Mouse (Mus musculus) ovary, postnatal 14 days (tissue): ENCODE data around the gene Slc39a3.
"Not testable (repeated sequence)": the region's sequence is repeated elsewhere in the genome, so short reads cannot be mapped to it uniquely, and the experiment has no call there.

Experiments used
- DNase-seq: peaks from one replicate; pipeline ENCODE4 v3.0.0; 2022; ENCODE audit warnings: low spot score

Gene Slc39a3

DNA sequence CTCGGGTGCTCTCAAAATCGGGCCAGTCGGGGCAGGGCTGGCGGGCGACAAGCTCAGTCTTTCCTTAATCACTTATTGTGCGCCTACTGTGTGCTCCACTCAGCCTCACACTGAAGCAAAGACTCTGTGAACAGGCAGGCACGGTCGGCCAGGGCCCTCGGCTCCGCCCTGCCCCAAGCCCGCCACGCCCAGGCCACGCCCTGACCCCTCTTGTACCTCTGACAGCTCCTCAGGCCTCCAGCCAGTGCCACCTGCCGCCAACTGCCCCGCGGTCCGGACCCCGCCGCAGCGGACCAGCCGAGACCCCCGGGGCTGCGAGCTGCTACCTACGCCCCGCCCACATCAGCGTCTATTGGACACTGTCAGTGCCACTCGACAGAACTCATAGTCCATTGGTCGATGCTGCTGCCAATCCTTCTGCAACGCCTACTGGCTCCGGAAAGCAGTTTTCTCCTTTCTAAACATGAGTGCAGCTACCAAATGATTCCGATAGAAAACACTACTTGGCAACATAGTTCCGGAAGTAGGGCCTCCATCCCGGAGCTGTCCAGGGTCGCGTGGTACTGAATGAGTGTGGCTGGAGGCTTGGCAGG is at the start of gene Slc39a3:
Slc39a3 (minus strand) TSS at position 439 of the 593 bp plus-strand sequence.
- peak; percentile 100 for DNase-seq

DNA sequence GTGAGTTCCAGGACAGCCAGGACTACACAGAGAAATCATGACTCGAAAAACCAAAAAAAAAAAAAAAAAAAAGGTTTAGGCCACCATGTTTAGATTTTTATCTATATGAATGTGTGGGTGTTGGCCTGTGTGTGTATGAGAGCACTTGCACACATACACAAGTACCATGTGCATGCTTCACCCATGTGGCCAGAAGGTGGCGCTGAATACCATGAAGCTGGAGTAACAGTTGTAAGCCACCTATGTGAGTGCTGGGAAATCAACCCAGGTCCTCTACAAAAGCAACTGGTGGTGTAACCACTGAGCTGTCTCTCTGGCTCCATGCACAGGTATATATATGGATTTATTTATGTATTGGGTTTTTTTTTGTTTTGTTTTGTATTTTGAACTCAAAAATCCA is 49.8 kb upstream of the Slc39a3 start:
- DNase-seq, result no peak

DNA sequence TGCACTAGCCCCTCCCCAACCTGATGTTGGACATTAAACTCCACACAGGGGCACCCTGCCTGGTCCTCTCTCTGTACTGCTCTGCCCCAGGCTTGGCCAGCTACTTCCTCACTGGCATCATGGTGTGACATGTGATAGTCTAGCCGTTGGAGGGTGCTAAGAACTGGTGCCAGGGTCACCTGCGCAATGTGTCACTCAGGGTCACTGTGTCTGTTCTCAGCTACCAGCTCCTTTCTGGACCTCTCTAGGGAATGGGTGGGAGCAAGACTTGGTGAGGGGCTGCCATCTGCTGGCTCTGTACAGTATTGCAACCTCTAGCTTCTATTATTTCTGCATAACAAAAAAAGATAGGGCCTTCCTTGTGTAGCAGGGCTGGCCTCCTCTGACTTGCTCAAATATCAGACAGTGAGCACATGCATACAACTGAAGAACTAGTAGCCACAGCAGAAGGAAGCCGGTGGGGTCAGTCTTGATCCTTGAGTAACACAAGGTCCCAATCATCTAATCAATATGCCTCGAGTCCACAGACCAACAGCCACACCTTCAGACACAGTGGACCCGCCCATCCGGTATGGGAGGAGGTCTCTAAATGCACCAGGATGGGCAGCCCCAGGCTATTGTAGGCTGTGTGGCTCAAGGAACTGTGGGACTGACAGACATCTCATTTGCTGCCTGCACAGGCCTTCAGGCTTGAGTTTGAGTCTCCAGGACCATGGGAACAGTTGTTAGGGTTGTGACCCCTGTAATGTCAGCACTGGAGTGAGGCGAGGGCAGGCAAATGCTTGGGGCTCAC is 45.1 kb upstream of the Slc39a3 start:
- DNase-seq, result peak; percentile 71

DNA sequence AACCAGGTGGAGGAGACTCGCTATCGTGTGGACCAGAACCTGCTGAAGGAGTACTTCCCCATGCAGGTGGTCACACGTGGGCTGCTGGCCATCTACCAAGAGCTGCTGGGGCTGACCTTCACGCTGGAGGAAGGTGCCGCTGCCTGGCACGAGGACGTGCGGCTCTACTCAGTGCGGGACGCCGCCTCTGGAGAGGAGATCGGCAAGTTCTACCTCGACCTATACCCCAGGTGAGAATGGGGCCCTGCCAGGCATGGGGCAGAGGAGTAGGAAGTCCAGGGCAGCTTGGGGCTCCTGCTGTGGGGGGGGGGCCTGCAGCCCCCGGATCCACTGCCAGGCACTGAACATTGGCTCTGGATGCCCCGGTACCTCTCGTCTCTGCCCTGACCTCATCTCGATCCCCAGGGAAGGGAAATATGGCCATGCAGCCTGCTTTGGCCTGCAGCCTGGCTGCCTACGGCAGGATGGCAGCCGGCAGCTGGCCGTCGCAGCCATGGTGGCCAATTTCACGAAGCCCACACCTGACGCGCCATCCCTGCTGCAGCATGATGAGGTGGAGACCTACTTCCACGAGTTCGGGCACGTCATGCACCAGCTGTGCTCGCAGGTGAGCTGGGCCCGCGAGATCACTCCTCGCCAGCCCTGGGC is 42.9 kb upstream of the Slc39a3 start:
- DNase-seq, result no peak

DNA sequence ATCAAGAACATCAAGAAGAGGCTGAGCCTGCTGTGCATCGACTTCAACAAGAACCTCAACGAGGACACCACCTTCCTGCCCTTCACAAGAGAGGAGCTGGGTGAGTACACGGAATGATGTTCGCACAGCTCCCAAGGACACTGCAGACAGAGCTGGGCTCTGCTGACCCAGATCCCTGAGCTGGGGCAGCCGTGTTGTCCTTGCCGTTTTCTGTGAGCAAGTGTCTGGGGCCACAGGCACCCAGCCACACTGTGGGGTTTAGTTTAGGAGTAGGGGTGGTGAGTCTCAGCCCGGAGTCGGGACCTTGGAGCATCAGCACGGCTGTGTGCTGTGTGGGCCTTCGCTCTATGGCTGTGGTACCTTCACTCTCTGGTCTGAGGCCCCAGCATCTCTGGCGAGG is 40.7 kb upstream of the Slc39a3 start:
- no peak for DNase-seq

DNA sequence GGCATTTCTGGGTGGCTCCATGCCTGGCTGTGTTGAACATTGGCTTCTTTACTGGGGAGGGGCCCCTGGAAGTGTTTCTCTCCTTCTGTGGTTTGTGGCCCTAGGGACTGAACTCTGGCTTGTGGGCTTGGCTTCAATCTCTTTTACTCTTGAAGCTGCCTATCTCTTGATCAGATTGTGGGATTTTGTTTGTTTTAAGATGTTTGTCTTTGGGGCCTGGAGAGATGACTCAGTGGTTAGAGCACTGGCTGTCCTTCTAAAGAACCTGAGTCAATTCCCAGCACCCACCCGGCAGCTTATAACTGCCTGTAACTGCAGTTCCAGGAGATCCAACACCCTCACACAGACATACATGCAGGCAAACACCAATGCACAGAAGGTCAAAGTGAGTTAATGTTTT is 39.1 kb upstream of the Slc39a3 start:
- no peak for DNase-seq

DNA sequence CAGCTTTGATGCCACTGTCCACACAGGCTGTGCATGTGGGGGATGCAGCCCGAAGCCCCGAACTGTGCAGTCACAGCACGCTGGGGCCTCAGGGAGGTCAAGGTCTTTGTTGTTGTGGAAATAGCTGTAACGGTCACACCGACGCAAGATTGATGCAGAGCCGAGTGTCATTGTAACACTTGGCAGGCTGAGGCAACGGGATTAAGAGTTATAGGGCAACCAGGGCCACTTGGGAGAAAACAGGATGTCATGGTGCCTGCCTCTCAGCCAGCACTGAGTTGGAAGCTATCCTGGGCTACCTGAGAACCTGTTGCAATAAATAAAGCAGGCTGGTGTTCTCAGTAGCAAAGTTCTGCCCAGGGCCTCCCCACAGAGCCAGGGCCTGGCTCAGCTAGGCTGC is 38.5 kb upstream of the Slc39a3 start:
- no peak for DNase-seq

DNA sequence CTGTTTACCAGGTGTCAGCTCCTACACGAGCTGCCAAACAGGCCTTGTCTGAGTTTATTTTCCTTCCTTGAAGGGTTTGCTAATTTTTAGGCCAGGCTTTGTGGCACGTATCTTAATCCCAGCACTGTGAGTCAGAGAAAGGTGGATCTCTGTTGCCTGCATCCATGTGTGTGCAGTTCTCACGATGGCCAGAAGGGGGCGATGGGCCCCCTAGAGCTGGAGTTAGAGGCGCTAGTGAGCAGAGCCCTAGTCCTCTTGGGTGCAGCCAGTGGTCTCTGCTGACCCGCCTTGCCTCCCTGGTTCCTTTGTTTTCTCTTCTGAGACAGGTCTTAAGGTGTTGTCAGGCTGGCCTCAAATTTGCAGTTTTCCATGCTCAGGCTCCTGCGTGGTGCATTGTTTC is 36.2 kb upstream of the Slc39a3 start:
- DNase-seq, result no peak

DNA sequence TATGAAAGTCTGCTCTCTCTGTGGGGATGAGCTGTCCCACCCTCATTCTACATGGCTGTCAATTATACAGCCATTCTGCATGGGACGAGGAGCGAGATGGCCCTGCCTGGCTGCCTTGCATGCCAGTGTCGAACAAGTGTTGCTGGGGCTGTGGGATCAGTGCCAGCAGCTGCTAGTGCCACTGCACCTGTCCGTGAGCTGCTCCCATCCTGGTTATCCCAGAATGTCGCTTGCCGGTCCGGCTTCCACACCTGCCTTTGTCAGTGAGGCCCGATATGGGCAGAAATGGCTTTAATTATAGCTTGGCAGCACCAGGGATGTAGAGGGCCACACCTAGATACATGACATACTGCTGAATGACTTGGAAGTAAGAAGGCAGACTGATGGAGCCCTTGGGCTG is 35.1 kb upstream of the Slc39a3 start:
- no peak for DNase-seq

DNA sequence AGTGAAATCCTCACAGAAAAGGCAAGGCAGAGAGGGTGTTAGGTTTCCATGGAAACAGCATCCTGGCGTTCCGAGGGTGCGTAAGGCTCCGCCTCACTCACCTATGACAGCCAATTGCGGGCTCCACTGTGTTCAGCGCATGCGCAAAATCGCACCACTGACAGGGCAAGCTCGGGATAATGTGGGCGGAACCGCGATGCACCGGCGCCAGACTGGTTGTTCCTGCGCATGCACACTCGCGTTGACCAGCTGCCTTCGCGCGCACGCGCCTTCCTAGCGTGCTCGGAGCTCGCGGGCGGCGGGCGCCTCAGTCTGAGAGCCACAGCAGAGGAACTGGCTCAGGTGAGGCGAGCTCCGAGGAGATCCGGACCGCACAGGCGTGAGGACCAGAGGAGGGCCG is 32.6 kb upstream of the Slc39a3 start, which contains the start of gene Thop1:
Thop1 (plus strand) TSS at position 200 of the 400 bp plus-strand sequence.
- DNase-seq, result peak; percentile 86

DNA sequence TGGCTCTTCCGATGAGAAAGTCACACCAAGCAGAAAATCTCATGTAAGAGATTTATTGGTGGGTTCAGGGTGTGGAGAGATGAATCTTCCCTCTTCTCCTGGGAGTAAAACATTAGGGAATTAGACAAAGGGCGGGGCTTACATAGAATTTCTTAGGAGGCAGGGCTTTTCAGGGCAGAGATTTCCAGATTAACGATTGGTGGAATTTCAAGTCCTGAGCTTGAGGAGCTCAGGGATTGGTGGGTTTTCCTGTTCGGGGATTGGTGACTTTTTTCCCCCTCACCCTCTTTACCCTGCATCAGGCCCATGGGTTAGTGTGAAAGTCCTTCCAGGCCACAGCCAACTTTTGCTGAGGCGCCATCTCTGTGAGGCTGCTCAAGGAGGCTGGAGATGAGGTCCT is 31.5 kb upstream of the Slc39a3 start:
- no peak for DNase-seq

DNA sequence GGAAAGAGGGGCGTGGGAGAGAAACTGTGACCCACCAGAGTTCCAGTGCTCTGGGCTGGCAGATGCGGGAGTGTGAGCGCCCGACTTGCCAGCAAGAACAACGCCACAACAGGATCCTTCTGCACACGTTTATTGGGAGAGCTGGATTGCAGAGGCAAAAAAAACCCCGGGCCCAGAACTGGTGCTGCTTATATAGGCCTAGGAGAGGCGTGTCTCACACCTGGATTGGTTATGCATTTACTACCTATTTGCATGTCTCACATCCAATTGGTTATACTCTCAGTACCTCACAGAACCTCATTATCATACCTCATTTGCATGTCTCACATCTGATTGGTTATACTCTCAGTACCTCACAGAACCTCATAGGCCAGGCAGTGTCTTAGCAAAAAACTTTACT is 27.3 kb upstream of the Slc39a3 start:
- not testable (repeated sequence) for DNase-seq

DNA sequence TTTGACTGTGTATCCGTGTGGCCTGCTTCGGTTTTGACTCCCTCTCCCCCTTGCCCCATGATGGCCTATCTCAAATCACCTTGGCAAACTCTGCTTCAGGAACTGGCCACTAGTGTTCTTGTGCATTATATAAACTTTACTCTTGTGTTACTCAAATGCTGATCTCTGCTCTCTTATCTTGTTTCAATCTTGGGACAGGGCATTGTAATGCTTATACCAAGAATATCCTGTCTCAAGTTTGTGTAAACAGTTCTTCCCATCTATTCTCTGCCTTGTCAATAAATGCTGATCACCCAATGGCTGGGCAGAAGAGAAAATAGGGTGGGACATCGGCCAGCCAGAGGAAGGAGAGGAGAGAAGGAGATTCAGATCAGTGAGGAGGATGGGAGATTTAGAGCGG is 25.5 kb upstream of the Slc39a3 start:
- no peak for DNase-seq

DNA sequence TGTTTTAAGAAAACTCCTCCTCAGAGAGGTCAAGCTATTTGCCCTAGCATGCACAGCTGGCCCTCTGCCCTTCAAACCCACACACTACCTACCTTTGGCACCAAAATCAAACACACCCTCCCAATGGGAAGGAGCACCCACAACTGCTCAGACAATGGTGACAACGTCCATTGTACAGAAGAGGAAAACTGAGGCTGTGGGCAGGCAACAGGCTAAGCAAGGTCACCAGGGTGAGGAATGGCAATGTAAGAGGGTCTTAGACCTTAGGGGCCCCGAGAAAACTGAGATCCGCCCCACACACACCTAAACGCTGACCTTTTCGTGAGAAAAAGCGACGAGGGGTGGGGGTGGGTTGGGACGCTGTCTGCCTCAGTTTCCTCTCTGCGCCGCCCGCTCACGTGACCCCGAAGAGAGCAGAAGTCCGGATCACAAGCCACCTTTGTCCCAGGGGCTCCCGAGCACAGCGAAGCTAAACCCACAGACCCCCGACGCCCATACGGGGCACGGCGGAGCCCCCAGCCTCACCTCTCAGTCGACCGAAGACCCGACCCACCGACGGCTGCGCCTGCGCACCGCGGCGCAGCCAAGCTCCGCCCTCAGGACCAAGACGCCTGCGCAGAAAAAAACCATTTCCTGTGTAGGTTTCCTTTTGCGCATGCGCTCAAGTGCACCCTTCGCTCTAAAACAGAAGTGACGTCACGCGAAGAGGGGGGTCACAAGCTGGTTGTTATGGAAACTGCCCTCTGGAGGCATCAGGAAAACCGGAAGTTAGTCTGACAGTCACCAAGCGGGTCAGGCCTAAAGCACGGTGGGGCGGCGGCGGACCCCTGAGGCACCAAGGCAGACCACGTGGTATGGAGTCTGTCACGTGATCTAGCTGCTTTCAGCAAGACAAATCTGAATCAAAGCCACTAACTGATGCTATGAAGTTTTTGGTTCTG is 22.6 kb upstream of the Slc39a3 start, which contains the start of gene Sgta:
Sgta (minus strand) TSS at position 579 of the 941 bp plus-strand sequence.
- peak; percentile 99 for DNase-seq

DNA sequence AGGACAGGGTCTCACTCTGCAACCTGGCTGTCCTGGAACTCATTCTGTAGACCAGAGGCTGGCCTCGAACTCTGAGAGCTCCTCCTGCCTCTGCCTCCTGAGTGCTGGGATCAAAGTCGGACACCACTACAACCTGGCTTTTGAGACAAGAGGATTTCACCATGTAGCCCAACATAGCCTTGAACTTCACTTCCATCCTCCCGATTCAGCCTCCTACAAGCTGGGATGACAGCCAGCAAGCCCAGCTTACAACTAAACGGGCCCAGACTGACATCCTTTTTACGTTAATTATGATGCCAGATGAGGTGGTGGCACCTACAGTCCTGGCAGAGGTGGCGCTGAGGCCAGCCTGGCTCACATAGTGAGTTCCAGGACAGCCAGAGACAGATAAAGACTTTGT is 21.7 kb upstream of the Slc39a3 start:
- DNase-seq, result no peak

DNA sequence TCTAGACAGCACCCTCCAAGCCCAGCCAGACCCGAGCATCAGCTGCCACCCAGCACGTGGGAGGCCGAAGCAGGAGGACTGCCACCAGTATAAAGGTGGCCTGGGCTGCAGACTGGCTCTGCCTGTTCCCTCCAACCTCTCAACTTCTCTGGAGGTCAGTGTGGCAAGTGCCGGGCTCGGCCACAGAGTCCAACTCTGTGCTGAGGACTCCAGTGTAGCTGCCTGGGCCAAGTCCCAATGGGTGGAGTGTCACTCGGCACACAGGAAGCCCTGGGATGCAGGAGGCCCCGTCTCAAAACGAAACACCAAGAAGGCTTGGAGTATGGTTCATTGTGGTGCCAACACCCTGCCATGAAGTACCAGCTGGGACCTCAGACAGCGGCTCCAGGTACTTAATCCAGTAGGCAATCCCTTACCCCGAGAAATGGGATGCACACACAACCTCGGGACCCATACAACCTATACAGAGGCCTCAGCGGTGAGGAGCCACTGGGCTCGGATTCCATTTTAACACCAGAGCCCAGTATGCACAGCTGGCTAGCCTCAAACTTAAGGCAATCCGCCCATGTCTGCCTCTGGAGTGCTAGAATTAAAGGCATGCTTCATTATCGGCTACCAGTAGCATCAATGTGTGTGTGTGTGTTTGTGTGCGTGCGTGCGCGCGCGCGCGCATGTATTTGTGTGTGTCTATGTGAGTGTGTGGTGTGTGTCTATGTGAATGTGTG is 20.3 kb upstream of the Slc39a3 start:
- DNase-seq, result no peak

DNA sequence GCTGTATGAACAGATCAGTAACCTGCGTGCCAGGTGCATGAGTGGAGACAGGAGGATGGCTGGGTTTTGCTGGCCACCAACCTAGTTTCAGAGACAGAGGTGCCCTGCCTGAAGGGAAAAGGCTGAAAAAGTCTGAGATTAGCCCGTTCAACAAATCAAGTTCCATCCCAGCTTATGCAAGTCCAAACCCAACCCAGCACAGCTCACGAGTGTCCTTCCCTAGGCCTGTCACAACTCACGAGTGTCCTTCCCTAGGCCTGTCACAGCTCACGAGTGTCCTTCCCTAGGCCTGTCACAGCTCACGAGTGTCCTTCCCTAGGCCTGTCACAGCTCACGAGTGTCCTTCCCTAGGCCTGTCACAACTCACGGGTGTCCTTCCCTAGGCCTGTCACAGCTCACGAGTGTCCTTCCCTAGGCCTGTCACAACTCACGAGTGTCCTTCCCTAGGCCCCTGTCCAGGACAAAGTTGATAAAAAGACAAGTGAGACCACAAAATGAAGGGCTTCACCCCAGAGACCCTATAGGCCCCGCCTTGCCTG is 18.6 kb upstream of the Slc39a3 start:
- not testable (repeated sequence) for DNase-seq

DNA sequence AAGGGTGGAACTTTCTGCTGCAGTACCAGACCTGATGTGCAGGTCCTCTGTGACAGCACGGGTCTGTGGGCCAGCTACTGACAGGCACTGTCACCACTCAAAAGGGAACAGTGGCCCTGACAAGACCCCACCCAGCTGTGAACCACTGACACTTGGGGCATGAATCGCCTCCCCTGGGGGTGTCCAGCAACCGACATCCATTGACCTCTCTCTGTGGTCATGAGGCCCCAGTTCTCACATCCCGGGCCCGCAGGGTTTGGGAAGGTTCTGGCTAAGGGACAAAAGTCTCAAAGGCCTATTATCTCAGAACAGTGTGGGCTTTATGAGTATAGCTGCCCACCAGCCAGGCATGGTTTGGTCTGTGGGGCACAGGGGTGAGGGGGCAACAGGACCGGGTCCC is 17.9 kb upstream of the Slc39a3 start:
- DNase-seq, result no peak

DNA sequence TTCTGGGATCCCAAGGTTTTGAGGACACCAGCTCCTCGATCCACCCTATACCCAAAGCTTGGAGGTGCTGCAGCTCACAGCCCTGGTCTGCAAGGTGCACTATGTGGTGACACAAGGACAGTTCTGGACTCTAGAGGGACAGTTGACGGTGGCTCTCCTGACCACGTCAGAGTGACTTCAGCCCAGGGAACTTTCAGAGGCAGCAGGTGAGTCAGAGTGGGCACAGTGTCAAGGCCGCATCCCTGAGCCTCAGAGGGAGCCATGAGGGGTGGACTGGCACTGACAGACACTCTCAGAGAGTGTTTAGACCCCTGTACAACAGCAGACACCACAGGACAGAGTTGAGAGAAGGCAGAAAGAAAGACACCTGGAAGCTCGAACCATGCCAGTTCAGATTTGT is 15.4 kb upstream of the Slc39a3 start:
- no peak for DNase-seq

DNA sequence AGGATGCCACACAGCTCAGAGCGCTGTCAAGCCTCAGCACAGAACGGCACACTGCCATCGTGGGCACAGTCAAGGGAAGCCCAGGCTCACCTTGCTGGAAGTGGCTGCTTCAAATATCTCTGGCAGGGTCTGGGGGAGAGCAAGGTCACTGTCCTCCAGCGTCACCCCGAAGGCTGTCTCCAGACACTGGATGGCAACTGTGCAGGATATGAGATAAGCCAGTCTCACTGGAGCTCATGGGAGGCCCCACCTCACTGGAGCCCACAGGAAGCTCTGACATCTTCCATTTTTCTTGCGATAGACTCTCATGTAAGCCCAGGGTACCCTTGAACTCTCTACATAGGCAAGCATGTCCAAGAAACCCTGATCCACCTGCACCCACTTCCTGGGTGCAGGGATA is 13.9 kb upstream of the Slc39a3 start:
- DNase-seq, result no peak

DNA sequence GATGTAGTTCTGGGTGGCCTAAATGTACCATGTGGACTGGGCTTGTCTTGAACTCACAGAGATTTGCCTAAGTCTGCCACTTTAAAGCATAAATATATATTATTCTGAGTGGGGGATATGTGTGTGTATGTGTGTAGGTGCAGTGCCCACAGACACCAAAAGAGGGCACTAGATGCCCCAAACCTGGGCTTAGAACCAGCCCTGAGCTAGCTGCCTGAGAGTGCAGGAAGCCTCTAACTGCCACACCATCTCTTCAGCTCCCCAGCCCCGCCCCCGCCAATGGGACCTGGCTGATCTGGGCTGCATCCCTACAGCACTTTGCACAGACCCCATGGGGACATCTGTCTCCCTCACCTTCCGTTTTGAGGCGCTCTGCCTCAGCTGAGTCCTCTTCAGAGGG is 13.4 kb upstream of the Slc39a3 start:
- DNase-seq, result no peak
